Mouse (Mus musculus): ENCODE data around the gene Mcm3.

The Mcm3 gene

GRCm38 (mm10) chr1:20819771-20820605 is at the start of gene Mcm3:
Gene Mcm3 (minus strand): TSS chr1:20820312.
- DNase-seq, result peak; percentile 97

- peak; percentile 23 for DNase-seq
Observed at GRCm38 (mm10) chr1:20868036-20868435, 47.9 kb upstream of the Mcm3 start.

DNA sequence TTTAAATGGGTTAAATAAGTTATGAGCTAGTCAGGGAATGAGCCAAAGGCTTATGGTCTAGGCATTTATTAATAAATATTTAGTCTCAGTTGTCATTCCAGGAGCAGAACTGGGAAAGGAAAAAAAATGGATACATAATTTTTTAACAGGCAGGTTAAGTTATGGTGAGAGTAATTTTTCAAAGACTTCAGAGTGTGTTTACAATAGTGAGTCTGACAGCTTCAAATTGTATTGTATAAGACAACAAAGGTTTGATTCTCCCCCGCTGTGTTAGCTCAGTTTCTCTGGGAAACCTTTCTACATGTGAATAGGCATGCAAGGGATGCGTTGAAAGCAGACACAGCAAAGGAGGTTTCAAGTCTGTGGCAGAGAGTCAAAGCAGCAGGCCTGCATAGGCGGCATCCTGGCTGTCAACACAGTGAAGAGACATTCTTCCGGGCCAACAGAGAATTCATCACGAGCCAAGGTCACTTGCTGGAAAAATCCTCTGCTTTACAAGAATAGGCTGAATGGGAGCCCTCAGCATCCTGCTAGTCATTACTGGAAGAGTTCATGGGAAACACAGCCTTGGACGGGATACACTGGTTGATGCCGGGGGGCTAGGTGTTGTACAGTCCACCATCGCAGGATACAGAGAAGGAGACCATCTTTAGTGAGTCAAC is 47.3 kb upstream of the Mcm3 start:
- DNase-seq, result peak; percentile 60

DNA sequence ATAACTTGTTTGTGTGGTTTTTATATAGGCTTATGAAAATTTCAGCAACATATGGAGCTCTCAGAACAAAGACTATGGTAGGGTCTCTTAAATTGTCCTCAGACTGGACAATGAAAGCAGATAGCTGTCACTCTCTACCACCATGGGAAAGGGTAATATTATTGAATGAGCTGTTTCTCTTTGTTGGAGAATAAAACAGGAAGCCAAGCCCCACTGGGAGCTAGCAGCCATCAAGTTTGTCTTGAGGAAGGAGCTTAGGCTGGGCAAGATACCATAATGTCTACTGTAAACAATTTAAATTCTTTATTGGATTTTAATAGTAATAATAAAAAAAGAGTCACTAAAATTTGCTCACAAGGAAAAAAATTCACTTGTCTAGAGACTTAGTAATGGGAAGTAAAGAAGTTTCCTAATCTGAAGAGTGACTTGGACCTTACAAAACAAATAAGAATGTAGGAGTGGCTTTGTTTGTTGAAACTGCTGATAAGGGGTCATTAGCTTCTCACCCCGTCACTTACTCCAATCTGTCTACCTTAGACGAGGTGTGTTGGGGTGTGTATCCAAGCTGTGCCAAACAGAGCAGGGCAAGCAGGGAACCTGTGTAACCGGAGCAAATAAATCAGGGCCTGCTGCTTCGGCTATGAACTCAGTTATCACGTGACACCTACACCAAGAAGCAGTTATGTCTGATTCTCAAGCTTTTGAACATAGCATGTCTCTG is 43.5 kb upstream of the Mcm3 start:
- no peak for DNase-seq

DNA sequence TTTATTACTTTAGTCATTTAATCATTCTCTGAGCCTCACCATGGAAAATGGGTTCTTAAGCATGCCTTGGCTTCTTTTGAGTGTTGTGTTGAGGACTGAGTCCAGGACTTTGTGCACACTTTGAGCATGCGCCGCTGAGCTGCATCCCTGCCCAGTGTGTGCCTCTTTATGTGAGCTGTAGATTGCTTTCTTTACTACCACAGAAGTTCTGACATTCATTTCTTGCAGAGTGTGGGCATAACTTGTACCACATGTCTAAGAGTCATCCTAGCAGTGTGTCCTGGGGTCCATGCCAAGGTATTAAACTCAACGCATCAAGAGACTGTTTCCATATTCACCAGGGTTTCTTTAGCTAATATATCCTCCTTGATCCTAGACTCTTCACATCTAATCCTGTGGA is 41.8 kb upstream of the Mcm3 start:
- no peak for DNase-seq

GRCm38 (mm10) chr1:20860775-20861174 is 40.7 kb upstream of the Mcm3 start:
- DNase-seq, result no peak

- no peak for DNase-seq
Observed at GRCm38 (mm10) chr1:20856924-20857902, 37.1 kb upstream of the Mcm3 start.

DNA sequence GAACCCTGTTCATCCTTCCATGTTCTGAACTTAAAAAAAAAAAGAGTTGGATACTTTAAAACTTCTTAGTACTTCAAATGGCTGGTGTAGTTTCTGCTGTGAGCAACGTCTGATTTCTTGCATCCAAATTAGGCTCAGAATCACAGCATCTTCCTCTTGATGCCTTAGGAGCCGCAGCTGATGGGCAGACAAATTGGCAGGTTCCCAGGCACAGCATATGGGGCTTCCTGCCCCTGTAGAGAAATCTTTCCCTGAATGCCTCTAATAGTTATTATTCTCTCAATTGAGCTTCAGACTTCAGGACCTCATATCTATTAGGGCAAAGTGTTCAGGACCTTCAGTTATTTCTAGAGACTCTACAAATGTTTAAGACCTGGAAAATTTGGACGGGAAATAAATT is 19.8 kb upstream of the Mcm3 start:
- DNase-seq, result no peak

- DNase-seq, result no peak
Observed at GRCm38 (mm10) chr1:20836551-20837125, 16.5 kb upstream of the Mcm3 start.

- no peak for DNase-seq
Observed at GRCm38 (mm10) chr1:20833141-20833511, 13.0 kb upstream of the Mcm3 start.

- no peak for DNase-seq
Observed at GRCm38 (mm10) chr1:20832473-20833140, 12.5 kb upstream of the Mcm3 start.

DNA sequence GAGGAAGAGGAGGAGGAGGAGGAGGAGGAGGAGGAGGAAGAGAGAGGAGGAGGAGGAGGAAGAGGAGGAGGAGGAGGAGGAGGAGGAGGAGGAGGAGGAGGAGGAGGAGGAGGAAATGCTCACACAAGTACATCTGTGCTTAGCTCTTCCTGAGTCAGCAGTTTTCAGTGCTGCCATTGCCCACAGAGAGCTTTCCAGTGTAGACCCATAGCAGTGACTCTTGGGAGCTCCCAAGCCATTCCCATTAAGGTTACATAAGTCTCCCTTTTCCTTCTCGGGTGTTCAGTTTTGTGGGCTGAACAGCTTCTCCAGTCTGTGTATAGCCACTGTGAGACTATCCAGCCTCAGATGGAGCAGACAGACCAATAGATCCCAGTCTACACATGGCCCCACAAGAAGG is 10.4 kb upstream of the Mcm3 start:
- DNase-seq, result no peak

GRCm38 (mm10) chr1:20828061-20828460 is 7.9 kb upstream of the Mcm3 start:
- DNase-seq, result no peak

GRCm38 (mm10) chr1:20825036-20825435 is 4.9 kb upstream of the Mcm3 start:
- DNase-seq, result no peak

- no peak for DNase-seq
Observed at GRCm38 (mm10) chr1:20823906-20824305, 3.8 kb upstream of the Mcm3 start.

- DNase-seq, result no peak
Observed at GRCm38 (mm10) chr1:20823471-20823870, 3.4 kb upstream of the Mcm3 start.

DNA sequence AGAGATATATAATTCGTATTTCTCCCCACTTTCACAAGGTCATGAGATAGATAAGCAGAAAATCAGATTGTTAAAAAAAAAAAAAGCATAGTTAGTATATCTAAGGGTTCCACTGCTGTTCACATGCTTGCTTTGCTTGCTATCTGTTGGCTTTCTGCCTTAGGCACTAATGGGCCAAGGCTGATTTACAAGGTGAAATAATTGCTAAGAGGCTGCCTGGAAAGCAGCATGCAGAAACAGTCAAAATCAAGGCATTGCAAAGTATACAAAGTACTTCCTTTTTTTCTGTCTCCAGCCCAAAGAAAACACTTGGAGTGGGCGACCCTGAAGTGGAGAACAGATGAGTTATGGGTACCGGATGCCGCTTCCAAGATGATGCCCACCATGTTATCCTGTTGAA is 847 bp upstream of the Mcm3 start:
- DNase-seq, result no peak

GRCm38 (mm10) chr1:20817596-20817995 is 2.5 kb downstream of the Mcm3 start:
- no peak for DNase-seq

DNA sequence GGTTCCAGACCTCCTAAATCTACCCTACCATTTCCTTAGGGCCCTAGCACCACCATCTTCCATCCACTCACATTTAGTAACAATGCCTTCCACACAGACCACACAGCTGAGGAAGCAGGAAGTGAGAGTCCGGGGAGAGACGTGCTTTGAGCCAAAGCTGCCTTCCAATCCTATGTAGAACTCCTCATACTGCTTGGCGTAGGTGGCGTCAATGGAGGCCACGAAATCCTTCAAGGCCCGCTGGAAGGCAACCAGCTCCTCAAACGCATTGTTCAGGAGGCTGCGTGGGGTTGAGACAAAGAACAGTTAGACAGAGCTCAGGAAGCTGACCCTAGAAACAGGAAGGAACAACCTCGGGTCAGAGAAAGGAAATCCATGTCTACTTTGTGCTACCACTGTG is 2.9 kb downstream of the Mcm3 start:
- DNase-seq, result no peak

GRCm38 (mm10) chr1:20814521-20814920 is 5.6 kb downstream of the Mcm3 start:
- no peak for DNase-seq

GRCm38 (mm10) chr1:20804526-20804925 is 15.6 kb downstream of the Mcm3 start:
- DNase-seq, result no peak

Measured in embryo, embryonic 11 days (tissue).